Mouse (Mus musculus): ENCODE results near the gene Cobll1. TPM values are rescaled to one million over a fixed set of nuclear protein-coding genes. Genes with fewer than 3 reads are reported as not detected.

The Cobll1 gene
- polyA plus RNA-seq, 2 experiments from 2014 or later = 2.7 to 4.6 TPM

- ATAC-seq = peak; percentile 75
These were observed 43.8 kb downstream of the Cobll1 start for GRCm38 (mm10) chr2:65195233-65196010.

GRCm38 (mm10) chr2:65193091-65193795 is 46.0 kb downstream of the Cobll1 start:
- ATAC-seq = no peak

- no peak for ATAC-seq
These were observed 47.8 kb downstream of the Cobll1 start for GRCm38 (mm10) chr2:65191398-65191797.

- peak; percentile 83 for ATAC-seq
These were observed 49.9 kb downstream of the Cobll1 start for GRCm38 (mm10) chr2:65189346-65189745.

- ATAC-seq = peak; percentile 67
These were observed 50.6 kb downstream of the Cobll1 start for GRCm38 (mm10) chr2:65188585-65188984.

- no peak for ATAC-seq
These were observed 51.6 kb downstream of the Cobll1 start for GRCm38 (mm10) chr2:65187652-65188051.

- no peak for ATAC-seq
These were observed 52.0 kb downstream of the Cobll1 start for GRCm38 (mm10) chr2:65187164-65187563.

GRCm38 (mm10) chr2:65182747-65183146 is 56.5 kb downstream of the Cobll1 start:
- peak; percentile 91 for ATAC-seq

- no peak for ATAC-seq
These were observed 57.5 kb downstream of the Cobll1 start for GRCm38 (mm10) chr2:65181736-65182135.

- peak; percentile 63 for ATAC-seq
These were observed 58.0 kb downstream of the Cobll1 start for GRCm38 (mm10) chr2:65181066-65181716.

- ATAC-seq = no peak
These were observed 63.6 kb downstream of the Cobll1 start for GRCm38 (mm10) chr2:65175645-65176044.

GRCm38 (mm10) chr2:65172071-65172470 is 67.1 kb downstream of the Cobll1 start:
- no peak for ATAC-seq

GRCm38 (mm10) chr2:65171516-65171915 is 67.7 kb downstream of the Cobll1 start:
- ATAC-seq = no peak

GRCm38 (mm10) chr2:65170693-65171456 is 68.3 kb downstream of the Cobll1 start:
- peak; percentile 76 for ATAC-seq

GRCm38 (mm10) chr2:65170256-65170655 is 68.9 kb downstream of the Cobll1 start:
- ATAC-seq = peak; percentile 49

- ATAC-seq = no peak
These were observed 75.2 kb downstream of the Cobll1 start for GRCm38 (mm10) chr2:65163990-65164389.

- ATAC-seq = no peak
These were observed 76.6 kb downstream of the Cobll1 start for GRCm38 (mm10) chr2:65162625-65163024.

- peak; percentile 65 for ATAC-seq
These were observed 77.5 kb downstream of the Cobll1 start for GRCm38 (mm10) chr2:65161715-65162114.

GRCm38 (mm10) chr2:65157981-65158651 is 81.1 kb downstream of the Cobll1 start:
- ATAC-seq = no peak

GRCm38 (mm10) chr2:65157325-65157724 is 81.9 kb downstream of the Cobll1 start:
- ATAC-seq = no peak

- no peak for ATAC-seq
These were observed 90.3 kb downstream of the Cobll1 start for GRCm38 (mm10) chr2:65148928-65149327.

GRCm38 (mm10) chr2:65147431-65147830 is 91.8 kb downstream of the Cobll1 start:
- no peak for ATAC-seq
